Mouse (Mus musculus): ENCODE measurements around the gene Prr3. TPM values are rescaled to one million over a fixed set of nuclear protein-coding genes. Genes with fewer than 3 reads are reported as not detected.
"Not testable (repeated sequence)": the region's sequence is repeated elsewhere in the genome, so short reads cannot be mapped to it uniquely, and the experiment has no call there.

Gene Prr3
- polyA plus RNA-seq, 1 experiment, result 33.5 TPM

DNA sequence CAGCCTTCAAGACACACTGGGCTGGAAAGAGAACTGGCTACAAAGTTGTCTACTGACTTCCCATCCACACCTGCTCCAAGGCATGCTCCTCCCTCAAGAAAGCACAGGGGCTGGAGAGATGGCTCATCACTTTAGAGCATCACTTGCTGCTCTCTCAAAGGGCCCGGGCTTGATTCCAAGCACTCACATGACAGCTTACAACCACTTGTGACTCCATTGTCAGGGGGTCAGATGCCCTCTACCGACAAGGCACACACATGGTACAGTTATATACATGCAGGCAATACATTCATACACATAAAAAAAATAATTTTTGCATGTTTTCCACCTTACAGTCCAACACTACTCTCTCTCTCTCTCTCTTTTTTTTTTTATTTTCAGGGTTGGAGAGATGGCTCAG lies 12.4 kb downstream of the Prr3 start:
- H3K4me1 ChIP-seq (ENCODE audit: control insufficient read depth, insufficient read depth, low read length), result no peaks in the 10 kb centered on the region
- no peak overlapping the region for H3K9ac ChIP-seq (ENCODE audit: low read depth, poor library complexity, severe bottlenecking)
- no peak for TF ChIP-seq CTCF (IDR thresholded peaks at IDR 0.05; ENCODE audit: low read depth, low read length)
- no peak for TF ChIP-seq EP300 (IDR thresholded peaks at IDR 0.05; ENCODE audit: insufficient read depth, low read depth, low read length)
- H3K9me3 ChIP-seq (replicated peaks; ENCODE audit: control insufficient read depth, insufficient read depth, low read length, poor library complexity, severe bottlenecking), result no peaks in the 10 kb centered on the region
- H3K27ac ChIP-seq (ENCODE audit: insufficient read depth, low read length), result no peak overlapping the region
- H3K36me3 ChIP-seq (ENCODE audit: control insufficient read depth, insufficient read depth, low read length, poor library complexity, severe bottlenecking), result peaks cover 23% of the 10 kb centered on the region
- H3K27me3 ChIP-seq (ENCODE audit: control insufficient read depth, insufficient read depth, low read length, poor library complexity, severe bottlenecking), result no peaks in the 10 kb centered on the region
- H3K4me3 ChIP-seq (ENCODE audit: low read depth, low read length), result no peak overlapping the region

DNA sequence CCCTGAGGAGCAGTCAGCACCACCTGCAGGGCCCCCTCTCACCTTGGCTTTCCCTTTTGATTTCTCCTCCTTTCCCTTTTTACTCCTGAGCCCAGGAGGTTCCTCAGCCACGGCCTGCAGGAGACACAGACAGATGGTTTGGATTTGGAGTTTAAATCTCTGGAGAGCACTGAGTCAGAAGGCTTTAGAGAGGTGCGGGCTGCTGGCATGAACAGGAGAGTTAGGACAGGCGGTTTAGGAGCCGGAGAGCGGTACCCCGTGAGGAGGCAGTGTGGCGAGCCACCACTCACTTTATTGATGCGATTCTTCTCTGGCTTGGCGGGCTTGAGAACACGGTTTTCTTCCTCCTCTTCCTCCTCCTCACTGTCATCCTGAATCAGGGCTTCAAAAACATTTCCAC lies 16.8 kb downstream of the Prr3 start:
- no peak for TF ChIP-seq EP300 (IDR thresholded peaks at IDR 0.05; ENCODE audit: insufficient read depth, low read depth, low read length)
- TF ChIP-seq POLR2A (IDR thresholded peaks at IDR 0.05; ENCODE audit: insufficient read depth, low read length), result no peak
- TF ChIP-seq CTCF (IDR thresholded peaks at IDR 0.05; ENCODE audit: low read depth, low read length), result no peak
- Histone ChIP-seq H3K9me3 (replicated peaks; ENCODE audit: control insufficient read depth, insufficient read depth, low read length, poor library complexity, severe bottlenecking) (no peaks in the 10 kb centered on the region), H3K27ac (ENCODE audit: insufficient read depth, low read length) (no peak overlapping the region), H3K4me3 (ENCODE audit: low read depth, low read length) (no peak overlapping the region), H3K4me1 (ENCODE audit: control insufficient read depth, insufficient read depth, low read length) (no peaks in the 10 kb centered on the region), H3K27me3 (ENCODE audit: control insufficient read depth, insufficient read depth, low read length, poor library complexity, severe bottlenecking) (no peaks in the 10 kb centered on the region), H3K36me3 (ENCODE audit: control insufficient read depth, insufficient read depth, low read length, poor library complexity, severe bottlenecking) (peaks cover 62% of the 10 kb centered on the region), H3K9ac (ENCODE audit: low read depth, poor library complexity, severe bottlenecking) (no peak overlapping the region)

DNA sequence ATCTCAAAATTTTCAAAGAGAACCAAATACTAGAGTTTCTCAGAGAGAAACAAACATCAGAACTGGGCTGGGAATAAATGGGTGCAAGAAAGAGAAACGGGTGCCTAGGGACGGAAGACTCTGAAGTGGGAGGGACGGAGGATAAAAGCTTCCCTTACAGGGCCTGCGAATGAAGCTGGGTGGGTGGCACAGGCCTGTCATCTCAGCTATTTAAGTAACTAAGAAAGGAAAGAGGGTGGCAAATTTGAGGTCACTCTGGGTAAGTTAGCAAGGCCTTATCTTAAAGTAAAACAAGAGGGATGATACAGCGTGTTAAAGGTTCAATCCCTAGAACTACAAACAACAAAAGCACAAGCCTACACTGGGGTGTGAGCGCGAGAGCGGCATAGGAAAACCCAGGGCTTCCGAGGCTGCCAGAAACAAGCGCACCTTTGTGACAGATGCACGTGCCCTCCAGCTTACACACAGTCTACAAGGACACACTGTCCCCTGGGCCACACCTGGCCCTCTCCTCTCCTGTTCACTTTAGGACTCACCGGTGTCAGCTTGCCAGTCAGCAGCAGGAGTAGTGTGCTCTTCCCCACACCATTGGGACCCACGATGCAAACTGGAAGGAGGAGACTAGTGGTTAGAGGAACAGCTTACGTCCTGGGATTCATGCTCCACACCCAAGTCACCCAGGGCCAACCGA lies 21.4 kb downstream of the Prr3 start:
- H3K9ac ChIP-seq (ENCODE audit: low read depth, poor library complexity, severe bottlenecking), result no peak overlapping the region
- H3K27ac ChIP-seq (ENCODE audit: insufficient read depth, low read length), result no peak overlapping the region
- no peaks in the 10 kb centered on the region for H3K27me3 ChIP-seq (ENCODE audit: control insufficient read depth, insufficient read depth, low read length, poor library complexity, severe bottlenecking)
- H3K36me3 ChIP-seq (ENCODE audit: control insufficient read depth, insufficient read depth, low read length, poor library complexity, severe bottlenecking), result peaks cover 75% of the 10 kb centered on the region
- TF ChIP-seq CTCF (IDR thresholded peaks at IDR 0.05; ENCODE audit: low read depth, low read length) (no peak), POLR2A (IDR thresholded peaks at IDR 0.05; ENCODE audit: insufficient read depth, low read length) (no peak), EP300 (IDR thresholded peaks at IDR 0.05; ENCODE audit: insufficient read depth, low read depth, low read length) (no peak)
- no peaks in the 10 kb centered on the region for H3K4me1 ChIP-seq (ENCODE audit: control insufficient read depth, insufficient read depth, low read length)
- H3K9me3 ChIP-seq (replicated peaks; ENCODE audit: control insufficient read depth, insufficient read depth, low read length, poor library complexity, severe bottlenecking), result no peaks in the 10 kb centered on the region
- no peak overlapping the region for H3K4me3 ChIP-seq (ENCODE audit: low read depth, low read length)

DNA sequence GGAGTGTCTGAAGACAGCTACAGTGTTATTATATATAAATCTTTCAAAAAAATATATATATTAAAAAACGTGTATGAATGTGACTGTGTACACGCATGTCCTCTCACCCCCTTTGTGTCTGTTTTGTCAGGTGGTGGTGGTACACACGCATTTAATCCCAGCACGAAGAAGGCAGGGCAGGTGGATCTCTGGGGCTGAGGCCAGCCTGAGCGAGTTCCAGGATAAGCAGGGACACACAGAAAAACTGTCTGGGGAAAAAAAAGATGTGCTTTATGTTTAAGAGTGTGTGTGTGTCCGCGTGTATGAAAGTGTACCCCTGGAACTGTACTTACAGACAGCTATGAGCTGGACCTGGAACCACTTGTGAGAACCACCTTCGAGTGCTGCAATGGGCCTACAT lies 25.4 kb downstream of the Prr3 start:
- no peak overlapping the region for H3K27ac ChIP-seq (ENCODE audit: insufficient read depth, low read length)
- H3K9ac ChIP-seq (ENCODE audit: low read depth, poor library complexity, severe bottlenecking), result no peak overlapping the region
- no peak overlapping the region for H3K4me3 ChIP-seq (ENCODE audit: low read depth, low read length)
- H3K36me3 ChIP-seq (ENCODE audit: control insufficient read depth, insufficient read depth, low read length, poor library complexity, severe bottlenecking), result peaks cover 38% of the 10 kb centered on the region
- no peaks in the 10 kb centered on the region for H3K4me1 ChIP-seq (ENCODE audit: control insufficient read depth, insufficient read depth, low read length)
- TF ChIP-seq POLR2A (IDR thresholded peaks at IDR 0.05; ENCODE audit: insufficient read depth, low read length) (no peak), CTCF (IDR thresholded peaks at IDR 0.05; ENCODE audit: low read depth, low read length) (no peak), EP300 (IDR thresholded peaks at IDR 0.05; ENCODE audit: insufficient read depth, low read depth, low read length) (no peak)
- H3K9me3 ChIP-seq (replicated peaks; ENCODE audit: control insufficient read depth, insufficient read depth, low read length, poor library complexity, severe bottlenecking), result no peaks in the 10 kb centered on the region
- H3K27me3 ChIP-seq (ENCODE audit: control insufficient read depth, insufficient read depth, low read length, poor library complexity, severe bottlenecking), result no peaks in the 10 kb centered on the region

DNA sequence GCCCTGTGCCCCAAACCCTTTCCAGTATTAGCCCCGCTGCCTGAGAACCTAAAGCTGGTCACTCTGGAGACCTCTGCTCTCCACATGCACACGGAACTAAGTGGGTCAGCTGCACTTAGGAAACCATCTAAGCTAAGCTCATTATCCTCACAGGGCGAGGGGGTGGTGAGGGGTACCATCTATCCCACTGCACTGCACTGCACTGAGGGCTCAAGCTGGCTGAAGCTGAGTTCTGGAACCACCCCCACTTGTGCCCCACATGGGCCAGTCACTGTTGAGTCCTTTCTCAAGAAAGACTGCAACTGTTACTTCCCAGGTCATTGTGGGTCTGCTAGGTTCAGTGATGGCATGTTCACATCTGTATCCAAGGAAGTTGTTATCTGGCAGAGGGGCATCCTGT lies 27.5 kb downstream of the Prr3 start:
- not testable (repeated sequence) for H3K4me3 ChIP-seq (ENCODE audit: low read depth, low read length); H3K9me3 ChIP-seq (replicated peaks; ENCODE audit: control insufficient read depth, insufficient read depth, low read length, poor library complexity, severe bottlenecking); H3K4me1 ChIP-seq (ENCODE audit: control insufficient read depth, insufficient read depth, low read length); H3K9ac ChIP-seq (ENCODE audit: low read depth, poor library complexity, severe bottlenecking); H3K27me3 ChIP-seq (ENCODE audit: control insufficient read depth, insufficient read depth, low read length, poor library complexity, severe bottlenecking); H3K27ac ChIP-seq (ENCODE audit: insufficient read depth, low read length)
- peaks cover 17% of the 10 kb centered on the region for H3K36me3 ChIP-seq (ENCODE audit: control insufficient read depth, insufficient read depth, low read length, poor library complexity, severe bottlenecking)

DNA sequence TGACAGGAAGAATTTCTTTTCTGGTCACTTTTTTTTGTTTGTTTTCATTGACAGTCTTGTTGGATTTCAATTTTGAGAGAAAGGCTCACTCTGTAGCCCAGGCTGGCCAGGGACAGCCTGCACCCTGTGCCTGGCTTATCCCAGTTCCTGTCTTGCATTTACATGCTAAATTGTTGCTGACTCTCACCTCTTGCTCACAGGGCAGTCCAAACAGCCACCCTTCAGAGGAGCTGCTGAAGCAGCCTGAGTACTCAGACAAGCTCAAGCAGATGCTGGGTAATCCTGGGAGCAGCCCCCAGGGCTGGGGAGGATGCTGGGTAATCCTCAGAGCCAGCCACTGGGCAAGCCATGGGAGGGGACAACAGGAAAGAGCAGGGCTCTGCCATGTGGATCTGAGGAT lies 29.1 kb downstream of the Prr3 start:
- H3K9me3 ChIP-seq (replicated peaks; ENCODE audit: control insufficient read depth, insufficient read depth, low read length, poor library complexity, severe bottlenecking); H3K4me3 ChIP-seq (ENCODE audit: low read depth, low read length); H3K9ac ChIP-seq (ENCODE audit: low read depth, poor library complexity, severe bottlenecking); H3K4me1 ChIP-seq (ENCODE audit: control insufficient read depth, insufficient read depth, low read length); H3K36me3 ChIP-seq (ENCODE audit: control insufficient read depth, insufficient read depth, low read length, poor library complexity, severe bottlenecking); H3K27ac ChIP-seq (ENCODE audit: insufficient read depth, low read length); H3K27me3 ChIP-seq (ENCODE audit: control insufficient read depth, insufficient read depth, low read length, poor library complexity, severe bottlenecking): not testable (repeated sequence)

Data from ES-Bruce4 (cell line).